Mouse (Mus musculus): ENCODE data around the gene Ipo9. TPM values are rescaled to one million over a fixed set of nuclear protein-coding genes. Genes with fewer than 3 reads are reported as not detected.

Ipo9 gene
- polyA plus RNA-seq, 1 experiment from 2014 or later, result 24.7 TPM

DNA sequence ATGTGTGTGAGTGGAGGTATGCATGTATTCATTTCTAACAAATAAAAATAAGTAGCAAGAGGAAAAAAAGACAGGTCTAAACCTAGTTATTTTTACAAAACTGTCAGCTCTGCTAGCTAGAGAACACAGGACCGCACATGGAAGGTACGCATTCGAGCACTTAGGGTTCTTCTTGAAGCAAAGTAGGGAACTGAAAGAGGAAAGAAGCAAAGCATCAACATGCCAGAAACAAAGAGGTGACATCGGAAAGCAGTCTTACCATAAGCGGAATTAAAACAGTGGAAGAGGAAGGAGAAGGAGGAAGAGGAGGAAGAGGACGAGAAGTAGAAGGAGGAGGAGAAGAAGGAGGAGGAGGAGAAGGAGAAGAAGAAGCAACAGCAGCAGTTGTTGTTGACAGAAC lies 2.9 kb downstream of the Ipo9 start:
- Histone ChIP-seq H3K4me1 (replicated peaks; ENCODE audit: control insufficient read depth, insufficient read depth) (peaks cover 2% of the 10 kb centered on the region; the same call in 1 of the 2 replicates), H3K27ac (replicated peaks) (no peak overlapping the region), H3K9ac (ENCODE audit: low read length) (no peak overlapping the region), H3K4me3 (ENCODE audit: low read depth, low read length) (no peak overlapping the region), H3K27me3 (ENCODE audit: control insufficient read depth, insufficient read depth, low read length) (no peaks in the 10 kb centered on the region), H3K9me3 (ENCODE audit: control insufficient read depth, low read length) (no peaks in the 10 kb centered on the region), H3K36me3 (ENCODE audit: control insufficient read depth, insufficient read depth, low read length) (peaks cover 3% of the 10 kb centered on the region; the same call in 1 of the 2 replicates), H3K4me2 (replicated peaks; ENCODE audit: low read depth) (no peak overlapping the region)
- ATAC-seq (ENCODE audit: low FRiP score, low TSS enrichment) (no peak), DNase-seq (ENCODE audit: low spot score) (no peak)
- no peak for TF ChIP-seq CTCF (IDR thresholded peaks at IDR 0.05; ENCODE audit: low read depth)
- no peak for TF ChIP-seq EP300 (optimal IDR thresholded peaks at IDR 0.05)
- 85% methylated on average over 6 of the region's 6 CpGs for WGBS

DNA sequence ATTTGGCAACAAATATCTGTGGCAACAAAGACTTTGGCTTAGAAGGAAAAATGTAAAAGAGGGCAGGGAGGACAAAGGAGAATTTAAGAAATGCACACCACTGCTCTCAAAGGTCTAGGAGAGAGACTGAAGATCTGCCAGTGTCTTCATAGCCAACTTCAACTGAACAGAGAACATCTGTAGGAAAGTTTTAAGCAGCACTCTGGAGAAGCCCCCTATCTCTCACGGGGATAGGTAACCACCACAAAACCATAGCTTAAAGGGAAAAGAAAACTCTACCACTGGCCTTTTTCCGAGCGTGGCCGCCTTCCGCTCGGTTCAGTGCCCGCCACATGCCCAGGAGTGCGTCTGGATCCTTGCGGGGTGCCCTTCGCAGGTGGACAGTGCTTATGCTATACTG lies 3.7 kb downstream of the Ipo9 start:
- H3K9ac ChIP-seq (ENCODE audit: low read length), result no peak overlapping the region
- no peak overlapping the region for H3K4me3 ChIP-seq (ENCODE audit: low read depth, low read length)
- no peak for DNase-seq (ENCODE audit: low spot score)
- WGBS, result 92% methylated on average over 10 of the region's 10 CpGs
- H3K27me3 ChIP-seq (ENCODE audit: control insufficient read depth, insufficient read depth, low read length), result no peaks in the 10 kb centered on the region
- no peak overlapping the region for H3K4me2 ChIP-seq (replicated peaks; ENCODE audit: low read depth)
- TF ChIP-seq EP300 (optimal IDR thresholded peaks at IDR 0.05), result no peak
- TF ChIP-seq CTCF (IDR thresholded peaks at IDR 0.05; ENCODE audit: low read depth), result no peak
- H3K4me1 ChIP-seq (replicated peaks; ENCODE audit: control insufficient read depth, insufficient read depth), result peaks cover 2% of the 10 kb centered on the region; the same call in 1 of the 2 replicates
- H3K36me3 ChIP-seq (ENCODE audit: control insufficient read depth, insufficient read depth, low read length), result peaks cover 3% of the 10 kb centered on the region; the same call in 1 of the 2 replicates
- H3K9me3 ChIP-seq (ENCODE audit: control insufficient read depth, low read length), result no peaks in the 10 kb centered on the region
- H3K27ac ChIP-seq (replicated peaks), result no peak overlapping the region
- ATAC-seq (ENCODE audit: low FRiP score, low TSS enrichment), result no peak

DNA sequence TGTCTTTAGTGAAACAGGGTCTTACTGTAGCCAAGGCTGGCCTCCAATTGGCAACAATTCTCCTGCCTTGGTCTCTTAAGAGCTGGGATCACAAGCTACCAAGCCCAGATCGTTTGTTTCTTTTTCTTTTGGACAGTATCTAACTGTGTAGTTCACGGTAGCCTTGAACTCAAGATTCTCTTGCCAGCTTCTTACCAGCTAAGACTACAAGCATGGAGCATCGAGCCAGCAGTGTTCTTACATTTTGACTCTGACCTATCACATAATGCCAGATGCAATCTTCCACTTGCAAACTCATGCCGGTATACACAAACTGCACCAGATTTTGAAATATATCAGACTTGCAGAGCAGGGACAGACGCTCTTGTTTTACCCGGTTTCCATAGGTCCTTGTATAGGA lies 7.5 kb downstream of the Ipo9 start:
- no peaks in the 10 kb centered on the region for H3K9me3 ChIP-seq (ENCODE audit: control insufficient read depth, low read length)
- no peak overlapping the region for H3K4me3 ChIP-seq (ENCODE audit: low read depth, low read length)
- ATAC-seq (ENCODE audit: low FRiP score, low TSS enrichment) (no peak), DNase-seq (ENCODE audit: low spot score) (no peak)
- H3K4me2 ChIP-seq (replicated peaks; ENCODE audit: low read depth), result no peak overlapping the region
- WGBS, result 85% methylated on average over 6 of the region's 6 CpGs
- H3K9ac ChIP-seq (ENCODE audit: low read length), result no peak overlapping the region
- H3K4me1 ChIP-seq (replicated peaks; ENCODE audit: control insufficient read depth, insufficient read depth), result no peaks in the 10 kb centered on the region; the same call in 1 of the 2 replicates
- no peaks in the 10 kb centered on the region for H3K27me3 ChIP-seq (ENCODE audit: control insufficient read depth, insufficient read depth, low read length)
- peaks cover 8% of the 10 kb centered on the region for H3K36me3 ChIP-seq (ENCODE audit: control insufficient read depth, insufficient read depth, low read length)
- TF ChIP-seq CTCF (IDR thresholded peaks at IDR 0.05; ENCODE audit: low read depth) (no peak), EP300 (optimal IDR thresholded peaks at IDR 0.05) (no peak)
- H3K27ac ChIP-seq (replicated peaks), result no peak overlapping the region

DNA sequence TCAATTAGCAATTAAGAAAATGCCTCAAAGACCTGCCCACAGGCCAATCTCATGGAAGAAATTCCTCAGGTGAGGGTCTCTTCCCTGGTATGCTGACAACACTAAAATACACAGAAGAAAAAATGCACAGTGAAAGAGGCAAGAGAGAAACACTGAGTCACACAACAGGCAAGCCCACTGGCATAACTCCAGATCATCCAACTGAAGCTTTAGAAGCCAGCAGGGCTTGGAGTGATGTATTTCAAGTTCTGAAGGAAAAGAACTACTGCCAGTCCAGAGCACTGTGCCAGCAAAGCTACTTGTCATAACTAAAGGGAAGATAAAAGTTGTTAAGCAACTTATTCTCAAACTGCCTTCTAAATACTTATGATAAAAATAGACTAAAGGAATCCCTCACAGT lies 16.3 kb downstream of the Ipo9 start:
- no peak overlapping the region for H3K4me2 ChIP-seq (replicated peaks; ENCODE audit: low read depth)
- ATAC-seq (ENCODE audit: low FRiP score, low TSS enrichment) (no peak), DNase-seq (ENCODE audit: low spot score) (no peak)
- H3K27me3 ChIP-seq (ENCODE audit: control insufficient read depth, insufficient read depth, low read length), result no peaks in the 10 kb centered on the region
- no peak overlapping the region for H3K4me3 ChIP-seq (ENCODE audit: low read depth, low read length)
- peaks cover 19% of the 10 kb centered on the region for H3K36me3 ChIP-seq (ENCODE audit: control insufficient read depth, insufficient read depth, low read length)
- H3K9ac ChIP-seq (ENCODE audit: low read length), result no peak overlapping the region
- TF ChIP-seq CTCF (IDR thresholded peaks at IDR 0.05; ENCODE audit: low read depth), result no peak
- TF ChIP-seq EP300 (optimal IDR thresholded peaks at IDR 0.05), result no peak
- H3K9me3 ChIP-seq (ENCODE audit: control insufficient read depth, low read length), result no peaks in the 10 kb centered on the region
- H3K4me1 ChIP-seq (replicated peaks; ENCODE audit: control insufficient read depth, insufficient read depth), result no peaks in the 10 kb centered on the region
- H3K27ac ChIP-seq (replicated peaks), result no peak overlapping the region

DNA sequence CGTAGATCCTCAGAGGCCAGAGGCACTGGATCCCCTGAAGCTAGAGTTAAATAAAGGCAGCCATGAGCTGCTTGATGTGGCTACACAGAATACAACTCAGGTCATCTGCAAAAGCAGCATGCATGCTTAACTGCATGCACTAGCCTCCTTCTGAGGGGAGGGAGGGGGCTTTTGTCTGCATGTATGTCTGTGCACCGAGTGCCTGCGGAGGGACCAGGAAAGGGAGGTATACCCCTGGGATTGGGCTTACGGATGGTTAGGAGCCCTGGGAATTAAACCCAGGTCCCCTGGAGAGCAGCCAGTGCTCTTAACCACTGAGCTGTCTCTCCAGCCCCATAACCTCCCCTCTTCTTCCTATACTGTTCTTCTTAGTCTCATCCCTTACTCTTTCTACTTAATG lies 18.2 kb downstream of the Ipo9 start:
- DNase-seq (ENCODE audit: low spot score) (no peak), ATAC-seq (ENCODE audit: low FRiP score, low TSS enrichment) (no peak)
- Histone ChIP-seq H3K9me3 (ENCODE audit: control insufficient read depth, low read length) (no peaks in the 10 kb centered on the region), H3K4me1 (replicated peaks; ENCODE audit: control insufficient read depth, insufficient read depth) (no peaks in the 10 kb centered on the region), H3K27me3 (ENCODE audit: control insufficient read depth, insufficient read depth, low read length) (no peaks in the 10 kb centered on the region), H3K4me3 (ENCODE audit: low read depth, low read length) (no peak overlapping the region), H3K36me3 (ENCODE audit: control insufficient read depth, insufficient read depth, low read length) (peaks cover 19% of the 10 kb centered on the region), H3K9ac (ENCODE audit: low read length) (no peak overlapping the region), H3K4me2 (replicated peaks; ENCODE audit: low read depth) (no peak overlapping the region), H3K27ac (replicated peaks) (no peak overlapping the region)
- TF ChIP-seq EP300 (optimal IDR thresholded peaks at IDR 0.05), result no peak
- TF ChIP-seq CTCF (IDR thresholded peaks at IDR 0.05; ENCODE audit: low read depth), result no peak
- 73% methylated on average over 4 of the region's 4 CpGs for WGBS

DNA sequence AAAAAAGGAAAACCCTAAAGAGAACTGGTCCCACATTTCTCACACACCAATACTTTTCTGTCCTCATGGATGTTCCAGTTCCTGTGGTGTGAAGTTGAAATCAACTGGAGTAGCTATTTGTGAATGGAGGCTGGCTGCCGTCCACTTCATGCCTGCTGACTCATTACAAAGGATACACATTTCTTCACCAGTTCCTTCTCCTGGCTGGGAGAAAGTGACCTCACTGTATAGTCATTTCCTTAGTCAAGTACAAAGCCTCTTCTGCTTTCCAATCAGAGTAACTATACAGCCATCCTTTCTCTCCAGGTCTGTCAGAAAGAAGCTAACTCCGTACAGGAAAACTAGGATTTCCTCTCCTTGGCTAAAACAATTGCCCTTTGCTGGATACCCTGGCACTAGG lies 19.3 kb downstream of the Ipo9 start:
- TF ChIP-seq EP300 (optimal IDR thresholded peaks at IDR 0.05) (no peak), CTCF (IDR thresholded peaks at IDR 0.05; ENCODE audit: low read depth) (no peak)
- ATAC-seq (ENCODE audit: low FRiP score, low TSS enrichment) (peak; percentile 88), DNase-seq (ENCODE audit: low spot score) (peak; percentile 28)
- no peaks in the 10 kb centered on the region for H3K27me3 ChIP-seq (ENCODE audit: control insufficient read depth, insufficient read depth, low read length)
- no peak overlapping the region for H3K4me3 ChIP-seq (ENCODE audit: low read depth, low read length)
- H3K4me2 ChIP-seq (replicated peaks; ENCODE audit: low read depth), result no peak overlapping the region
- H3K36me3 ChIP-seq (ENCODE audit: control insufficient read depth, insufficient read depth, low read length), result peaks cover 13% of the 10 kb centered on the region
- no peaks in the 10 kb centered on the region for H3K9me3 ChIP-seq (ENCODE audit: control insufficient read depth, low read length)
- no peaks in the 10 kb centered on the region for H3K4me1 ChIP-seq (replicated peaks; ENCODE audit: control insufficient read depth, insufficient read depth)
- H3K27ac ChIP-seq (replicated peaks), result 0 out of 2 replicates have a peak overlapping the region, but pooled peaks have one; percentile 49
- H3K9ac ChIP-seq (ENCODE audit: low read length), result no peak overlapping the region
- 42% methylated on average over 2 of the region's 2 CpGs for WGBS

Data from stomach, postnatal 0 days (tissue).